Mouse (Mus musculus): Measurements from ENCODE around the gene Dctn5. TPM values are rescaled to one million over a fixed set of nuclear protein-coding genes. Genes with fewer than 3 reads are reported as not detected.
A peak's percentile ranks its signal among the peaks of the same experiment; 100 is the strongest.

Dctn5 gene
- polyA plus RNA-seq, 1 experiment from 2014 or later: 155 TPM

DNA sequence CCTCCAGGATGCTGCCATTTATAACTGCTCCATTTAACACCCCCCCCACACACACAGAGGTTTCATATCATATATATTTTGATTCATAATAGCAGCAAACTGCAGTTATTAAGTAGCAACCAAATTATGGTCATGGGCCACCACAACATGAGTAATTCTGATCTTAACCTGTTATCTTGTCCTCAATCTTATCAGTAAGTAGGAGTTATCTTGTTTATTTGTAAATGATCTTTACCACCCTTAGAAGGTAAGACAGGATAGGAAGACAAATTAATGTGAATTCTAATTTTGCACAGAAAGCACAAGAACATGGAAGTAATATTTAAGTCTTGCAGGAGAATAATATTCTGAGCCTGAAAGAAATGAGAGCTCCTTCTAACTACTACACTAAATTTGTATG is 1.0 kb upstream of the Dctn5 start:
- Histone ChIP-seq H3K4me1 (peaks cover 23% of the 10 kb centered on the region), H3K27ac (replicated peaks) (no peak overlapping the region), H3K4me2 (replicated peaks) (peak overlapping the region; percentile 84), H3K9me3 (no peaks in the 10 kb centered on the region), H3K4me3 (peak overlapping the region; percentile 89), H3K9ac (replicated peaks) (peak overlapping the region; percentile 88; the same call in 1 of the 2 replicates), H3K36me3 (peaks cover 32% of the 10 kb centered on the region), H3K27me3 (no peaks in the 10 kb centered on the region)
- ATAC-seq (replicated peaks): no peak

DNA sequence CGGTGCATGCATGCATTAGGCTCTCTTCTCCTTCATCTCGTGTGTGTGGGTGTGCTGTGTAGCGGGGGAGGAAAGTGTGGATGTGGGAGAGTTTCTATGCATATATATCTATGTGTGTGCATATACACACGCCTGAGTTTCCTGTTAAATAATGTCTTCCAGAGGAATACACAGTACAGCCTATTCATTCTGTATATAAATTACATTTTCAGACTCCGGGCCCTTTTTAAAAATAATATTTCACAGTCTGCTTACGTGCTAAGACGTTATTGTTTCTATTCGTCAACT is 441 bp downstream of the Dctn5 start:
- peaks cover 34% of the 10 kb centered on the region for H3K36me3 ChIP-seq
- no peaks in the 10 kb centered on the region for H3K9me3 ChIP-seq
- 18% methylated on average over 8 of the region's 8 CpGs for WGBS
- no peaks in the 10 kb centered on the region for H3K27me3 ChIP-seq
- peak overlapping the region; percentile 73 for H3K27ac ChIP-seq (replicated peaks)
- H3K9ac ChIP-seq (replicated peaks): peak overlapping the region; percentile 88
- peaks cover 23% of the 10 kb centered on the region for H3K4me1 ChIP-seq
- peak overlapping the region; percentile 66 for H3K4me2 ChIP-seq (replicated peaks)
- H3K4me3 ChIP-seq: peak overlapping the region; percentile 89
- ATAC-seq (replicated peaks): no peak; the same call in none of the 2 replicates

DNA sequence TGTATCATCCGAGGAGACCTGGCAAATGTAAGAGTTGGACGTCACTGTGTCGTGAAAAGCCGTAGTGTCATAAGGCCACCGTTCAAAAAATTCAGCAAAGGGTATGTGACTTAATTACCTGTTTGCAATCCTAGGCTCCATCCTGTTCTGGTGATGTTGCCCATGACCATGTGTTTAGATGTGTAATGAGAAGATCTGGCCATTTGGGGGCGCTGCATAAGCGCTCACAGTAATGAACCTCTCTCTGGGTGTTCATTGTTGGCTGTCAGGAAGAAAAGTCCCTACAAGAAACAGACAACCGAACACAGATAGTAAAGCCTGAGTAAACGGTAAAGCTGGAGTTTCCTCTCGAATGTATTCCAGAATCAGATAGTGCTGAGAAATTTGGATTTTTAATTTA is 2.2 kb downstream of the Dctn5 start:
- Histone ChIP-seq H3K9ac (replicated peaks) (no peak overlapping the region), H3K4me3 (no peak overlapping the region), H3K9me3 (no peaks in the 10 kb centered on the region), H3K36me3 (peaks cover 50% of the 10 kb centered on the region), H3K27me3 (no peaks in the 10 kb centered on the region), H3K4me2 (replicated peaks) (no peak overlapping the region), H3K27ac (replicated peaks) (no peak overlapping the region), H3K4me1 (peaks cover 23% of the 10 kb centered on the region)
- 74% methylated on average over 10 of the region's 10 CpGs for WGBS
- no peak for ATAC-seq (replicated peaks)

DNA sequence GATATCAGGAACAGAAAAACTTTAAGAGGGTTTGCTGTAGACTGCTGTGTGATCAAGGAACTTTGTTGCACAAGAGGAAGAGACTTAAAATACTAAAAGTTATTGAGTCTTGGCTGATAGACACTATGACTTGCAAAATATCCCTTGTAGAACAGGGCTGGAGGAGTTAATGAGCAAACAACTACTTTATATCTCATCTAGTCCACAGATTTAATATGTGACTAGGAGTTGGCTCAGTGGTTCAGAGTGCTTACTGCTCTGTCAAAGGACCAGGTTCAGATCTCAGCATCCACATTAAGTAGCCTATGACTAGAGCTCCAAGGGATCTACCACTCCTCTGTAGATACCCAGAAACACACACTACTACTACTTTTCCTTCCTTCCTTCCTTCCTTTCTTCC is 4.2 kb downstream of the Dctn5 start:
- Histone ChIP-seq H3K9me3 (no peaks in the 10 kb centered on the region), H3K36me3 (peaks cover 68% of the 10 kb centered on the region), H3K27me3 (no peaks in the 10 kb centered on the region)

DNA sequence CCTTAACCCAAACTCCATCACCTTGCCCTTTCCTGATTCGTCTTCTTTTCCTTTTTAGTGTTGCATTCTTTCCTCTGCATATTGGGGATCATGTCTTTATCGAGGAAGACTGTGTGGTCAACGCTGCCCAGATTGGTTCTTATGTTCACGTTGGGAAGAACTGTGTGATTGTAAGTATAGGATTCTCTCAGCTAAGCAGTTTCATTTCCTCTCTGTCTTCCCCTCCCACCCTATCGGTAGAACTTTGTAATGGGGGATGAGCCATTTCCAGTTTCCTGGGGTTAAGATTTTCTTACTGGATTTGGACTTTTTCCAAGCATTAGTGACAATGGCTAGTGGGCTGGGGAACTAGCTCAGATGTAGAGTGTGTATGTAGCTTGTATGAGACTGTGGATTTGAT is 5.3 kb downstream of the Dctn5 start:
- Histone ChIP-seq H3K4me1 (peaks cover 10% of the 10 kb centered on the region), H3K27ac (replicated peaks) (no peak overlapping the region), H3K36me3 (peaks cover 76% of the 10 kb centered on the region), H3K4me2 (replicated peaks) (no peak overlapping the region), H3K27me3 (no peaks in the 10 kb centered on the region), H3K9ac (replicated peaks) (no peak overlapping the region), H3K4me3 (no peak overlapping the region), H3K9me3 (no peaks in the 10 kb centered on the region)
- ATAC-seq (replicated peaks): no peak
- 91% methylated on average over 5 of the region's 5 CpGs for WGBS

More for the DNA sequence above, 4.2 kb downstream of the Dctn5 start:
- Histone ChIP-seq H3K27ac (replicated peaks) (no peak overlapping the region), H3K4me1 (peaks cover 14% of the 10 kb centered on the region), H3K4me2 (replicated peaks) (no peak overlapping the region), H3K4me3 (no peak overlapping the region), H3K9ac (replicated peaks) (no peak overlapping the region)
- no peak for ATAC-seq (replicated peaks)

DNA sequence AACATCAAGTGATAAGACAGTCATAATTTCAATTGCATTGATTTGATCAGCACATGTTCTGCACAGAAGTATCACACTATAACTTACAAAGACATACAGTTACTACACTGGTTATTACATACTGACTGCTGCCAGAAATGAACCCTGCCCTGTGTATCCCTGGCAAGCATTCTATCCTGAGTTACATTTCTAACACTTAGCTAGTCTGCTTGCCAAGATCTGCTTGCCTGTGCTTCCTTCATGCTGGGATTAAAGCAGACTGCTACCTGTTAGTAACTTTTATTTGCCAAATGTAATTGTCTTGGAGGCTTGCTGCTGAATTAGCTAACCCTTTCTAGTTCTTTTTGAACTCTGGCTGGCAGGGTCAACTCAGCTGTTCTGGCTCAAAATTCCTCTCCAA is 8.2 kb downstream of the Dctn5 start:
- Histone ChIP-seq H3K4me1 (no peaks in the 10 kb centered on the region), H3K4me3 (no peak overlapping the region), H3K27ac (replicated peaks) (no peak overlapping the region), H3K9ac (replicated peaks) (no peak overlapping the region), H3K27me3 (no peaks in the 10 kb centered on the region), H3K36me3 (peaks cover 89% of the 10 kb centered on the region), H3K4me2 (replicated peaks) (no peak overlapping the region), H3K9me3 (no peaks in the 10 kb centered on the region)
- no peak for ATAC-seq (replicated peaks)

DNA sequence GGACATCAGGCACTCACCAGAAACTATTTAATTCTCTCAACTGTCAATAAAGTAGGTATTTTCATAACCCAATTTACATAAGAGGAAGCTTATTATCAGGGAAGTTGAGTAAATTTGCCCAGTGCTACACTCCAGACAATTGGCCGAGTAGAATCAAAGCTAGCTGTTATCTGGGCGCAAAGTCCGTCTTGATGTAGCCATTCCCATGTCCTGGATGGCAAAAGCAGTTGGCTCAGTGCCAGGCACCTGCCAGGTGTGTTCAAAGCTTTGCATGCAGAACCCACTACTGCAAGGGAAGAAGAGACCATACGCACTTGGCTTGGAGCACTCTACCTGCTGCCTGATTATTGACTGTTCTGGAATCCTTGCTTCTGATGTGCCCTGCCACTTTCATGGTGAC is 19.6 kb downstream of the Dctn5 start:
- Histone ChIP-seq H3K36me3 (peaks cover 23% of the 10 kb centered on the region), H3K4me2 (replicated peaks) (no peak overlapping the region), H3K27ac (replicated peaks) (no peak overlapping the region), H3K9ac (replicated peaks) (no peak overlapping the region), H3K9me3 (no peaks in the 10 kb centered on the region), H3K4me1 (0 out of 2 replicates have a peak, but pooled peaks cover 2% of the 10 kb centered on the region), H3K27me3 (no peaks in the 10 kb centered on the region), H3K4me3 (no peak overlapping the region)
- ATAC-seq (replicated peaks): no peak
- 87% methylated on average over 4 of the region's 4 CpGs for WGBS

DNA sequence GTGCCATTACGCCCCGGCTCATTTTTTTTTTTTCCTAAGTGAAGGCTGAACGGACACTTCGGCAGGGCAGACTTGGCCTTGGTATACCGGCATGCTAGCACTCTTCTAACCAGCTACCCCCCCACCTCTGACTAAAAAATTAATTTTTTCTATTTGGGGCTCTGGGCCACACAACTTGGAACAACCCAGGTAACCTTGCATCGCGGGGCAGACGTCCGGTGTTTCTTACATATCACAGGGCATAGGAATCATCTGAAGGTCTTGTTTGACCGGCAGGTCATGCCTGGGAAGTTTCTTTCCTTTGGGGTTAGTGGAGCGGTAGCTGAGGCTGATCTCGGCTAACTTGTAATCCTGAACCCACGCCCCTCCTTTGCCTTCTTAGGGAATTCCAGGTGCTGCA is 25.6 kb downstream of the Dctn5 start:
- Histone ChIP-seq H3K36me3 (no peaks in the 10 kb centered on the region), H3K27me3 (no peaks in the 10 kb centered on the region), H3K4me3 (peak overlapping the region; percentile 74), H3K9ac (replicated peaks) (peak overlapping the region; percentile 53), H3K27ac (replicated peaks) (peak overlapping the region; percentile 77), H3K9me3 (no peaks in the 10 kb centered on the region), H3K4me1 (peaks cover 43% of the 10 kb centered on the region), H3K4me2 (replicated peaks) (peak overlapping the region; percentile 81)
- ATAC-seq (replicated peaks): no peak; the same call in 1 of the 2 replicates
- WGBS: 5% methylated on average over 13 of the region's 13 CpGs

DNA sequence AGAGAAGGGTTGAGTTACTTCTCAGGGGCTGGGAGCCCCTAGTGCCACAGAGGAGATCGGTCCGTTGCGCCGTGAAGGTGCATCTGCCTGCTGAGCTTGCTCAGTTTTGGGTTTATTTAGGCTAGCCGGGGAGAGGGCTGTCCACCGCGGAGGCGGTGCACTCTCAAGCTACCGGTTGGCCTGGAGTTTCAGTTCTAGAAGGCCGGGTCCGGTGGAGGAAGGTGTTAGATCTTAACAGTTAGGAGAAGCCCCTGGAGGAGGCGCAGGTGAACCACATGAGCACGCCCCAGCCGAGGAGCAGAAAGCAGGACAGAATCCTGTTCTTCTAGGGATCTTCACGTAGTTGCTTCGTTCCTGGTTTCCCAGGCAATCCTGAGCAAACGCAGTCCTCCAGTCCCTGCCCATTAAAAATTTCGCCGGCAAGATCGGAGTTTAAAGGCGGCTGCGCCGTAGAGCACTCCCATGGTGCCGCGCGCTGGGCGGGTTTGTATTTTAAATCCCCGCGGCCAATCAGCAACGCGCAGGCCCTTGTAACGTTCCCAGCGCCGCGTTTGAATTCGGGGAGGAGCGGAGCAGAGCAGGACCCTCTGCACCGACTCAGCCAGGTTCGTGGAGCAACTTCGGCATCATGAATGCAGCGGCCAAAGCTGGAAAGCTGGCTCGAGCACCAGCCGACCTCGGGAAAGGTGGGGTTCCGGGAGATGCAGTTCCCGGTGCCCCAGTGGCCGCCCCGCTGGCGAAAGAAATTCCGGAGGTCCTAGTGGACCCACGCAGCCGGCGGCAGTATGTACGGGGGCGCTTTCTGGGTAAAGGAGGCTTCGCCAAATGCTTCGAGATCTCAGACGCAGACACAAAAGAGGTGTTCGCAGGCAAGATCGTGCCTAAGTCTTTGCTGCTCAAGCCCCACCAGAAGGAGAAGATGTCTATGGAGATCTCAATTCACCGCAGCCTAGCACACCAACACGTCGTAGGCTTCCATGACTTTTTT is 26.4 kb downstream of the Dctn5 start, which contains the start of gene Plk1:
Gene Plk1, plus strand, starts transcription at position 525 of the 988 bp plus-strand sequence.
- Histone ChIP-seq H3K27ac (replicated peaks) (peak within 1 kb of the TSS; percentile 77), H3K9me3 (no peaks in the 10 kb centered on the region), H3K4me3 (peak within 1 kb of the TSS; percentile 74), H3K27me3 (no peaks in the 10 kb centered on the region), H3K4me1 (peaks cover 43% of the 10 kb centered on the region), H3K36me3 (peaks cover 3% of the 10 kb centered on the region), H3K9ac (replicated peaks) (peak within 1 kb of the TSS; percentile 53), H3K4me2 (replicated peaks) (peak within 1 kb of the TSS; percentile 81)
- under 1% methylated on average over 63 of the region's 63 CpGs for WGBS
- ATAC-seq (replicated peaks): peak; percentile 96

DNA sequence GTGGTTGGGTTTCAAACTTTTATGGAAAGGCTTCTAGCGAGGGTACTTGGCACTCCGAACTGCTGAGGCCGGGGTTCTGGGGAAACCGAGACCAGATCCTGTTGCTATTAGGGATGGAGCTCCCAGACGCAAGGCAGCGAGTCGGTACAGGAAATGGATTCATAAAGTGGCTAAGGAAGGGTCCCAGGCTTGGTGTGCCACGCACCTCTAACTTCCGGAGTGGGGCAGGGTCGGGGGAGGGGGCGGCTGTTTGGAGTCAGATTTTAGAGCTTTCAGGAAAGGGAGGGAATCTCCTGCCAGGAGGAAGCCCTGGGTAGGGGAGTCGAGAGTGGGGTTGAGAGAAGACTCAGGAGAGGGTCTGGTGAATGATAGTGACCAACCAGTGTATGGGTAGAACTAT is 27.2 kb downstream of the Dctn5 start:
- H3K27ac ChIP-seq (replicated peaks): no peak overlapping the region
- peak overlapping the region; percentile 47 for H3K9ac ChIP-seq (replicated peaks)
- no peak for ATAC-seq (replicated peaks)
- no peaks in the 10 kb centered on the region for H3K27me3 ChIP-seq
- H3K36me3 ChIP-seq: peaks cover 6% of the 10 kb centered on the region
- H3K4me3 ChIP-seq: peak overlapping the region; percentile 74
- WGBS: under 1% methylated on average over 12 of the region's 12 CpGs
- H3K9me3 ChIP-seq: no peaks in the 10 kb centered on the region
- H3K4me1 ChIP-seq: peaks cover 43% of the 10 kb centered on the region
- peak overlapping the region; percentile 81 for H3K4me2 ChIP-seq (replicated peaks)

DNA sequence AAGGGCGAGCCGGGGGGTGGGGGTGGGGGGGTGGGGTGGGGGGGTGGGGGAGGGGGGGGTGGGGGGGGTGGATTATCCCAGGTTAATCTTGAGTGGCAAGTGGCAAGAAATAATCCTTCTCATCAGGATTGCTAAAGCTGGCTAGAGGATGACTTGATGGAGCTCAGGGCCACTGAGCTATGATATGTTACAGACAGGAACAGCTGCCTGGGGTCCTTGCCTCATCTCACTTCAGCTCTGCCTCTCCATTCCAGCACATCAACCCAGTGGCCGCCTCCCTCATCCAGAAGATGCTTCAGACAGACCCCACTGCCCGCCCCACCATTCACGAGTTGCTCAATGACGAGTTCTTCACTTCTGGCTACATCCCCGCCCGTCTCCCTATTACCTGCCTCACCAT is 30.9 kb downstream of the Dctn5 start:
- 90% methylated on average over 8 of the region's 8 CpGs for WGBS
- no peaks in the 10 kb centered on the region for H3K9me3 ChIP-seq
- no peak overlapping the region for H3K9ac ChIP-seq (replicated peaks)
- H3K27ac ChIP-seq (replicated peaks): no peak overlapping the region
- no peak overlapping the region for H3K4me3 ChIP-seq
- H3K4me1 ChIP-seq: peaks cover 28% of the 10 kb centered on the region
- no peak for ATAC-seq (replicated peaks)
- H3K36me3 ChIP-seq: peaks cover 27% of the 10 kb centered on the region
- H3K27me3 ChIP-seq: no peaks in the 10 kb centered on the region
- H3K4me2 ChIP-seq (replicated peaks): no peak overlapping the region

DNA sequence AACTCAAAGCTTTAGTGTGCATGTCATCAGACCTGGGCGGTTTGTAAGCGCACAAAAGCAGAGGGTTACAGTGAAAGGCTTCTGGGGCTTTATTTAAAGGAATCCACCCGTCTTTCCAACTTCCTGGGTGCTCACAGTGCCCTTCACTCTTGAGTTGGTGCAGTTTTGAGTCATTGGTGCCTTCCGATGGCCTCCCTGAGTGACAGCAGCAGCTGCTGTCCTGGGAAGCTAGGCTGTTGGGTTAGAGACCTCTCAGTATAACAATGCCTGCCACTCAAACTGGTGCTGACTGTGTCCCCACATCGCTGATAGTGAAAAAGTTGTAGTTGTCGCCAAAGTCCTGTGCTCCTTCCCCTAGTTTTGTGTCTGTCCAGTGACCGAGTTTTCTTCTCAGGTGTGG is 34.4 kb downstream of the Dctn5 start:
- Histone ChIP-seq H3K27ac (replicated peaks) (no peak overlapping the region), H3K4me3 (no peak overlapping the region), H3K9ac (replicated peaks) (no peak overlapping the region), H3K4me1 (no peaks in the 10 kb centered on the region), H3K27me3 (no peaks in the 10 kb centered on the region), H3K36me3 (peaks cover 35% of the 10 kb centered on the region), H3K4me2 (replicated peaks) (no peak overlapping the region), H3K9me3 (no peaks in the 10 kb centered on the region)
- 88% methylated on average over 7 of the region's 7 CpGs for WGBS
- ATAC-seq (replicated peaks): no peak

DNA sequence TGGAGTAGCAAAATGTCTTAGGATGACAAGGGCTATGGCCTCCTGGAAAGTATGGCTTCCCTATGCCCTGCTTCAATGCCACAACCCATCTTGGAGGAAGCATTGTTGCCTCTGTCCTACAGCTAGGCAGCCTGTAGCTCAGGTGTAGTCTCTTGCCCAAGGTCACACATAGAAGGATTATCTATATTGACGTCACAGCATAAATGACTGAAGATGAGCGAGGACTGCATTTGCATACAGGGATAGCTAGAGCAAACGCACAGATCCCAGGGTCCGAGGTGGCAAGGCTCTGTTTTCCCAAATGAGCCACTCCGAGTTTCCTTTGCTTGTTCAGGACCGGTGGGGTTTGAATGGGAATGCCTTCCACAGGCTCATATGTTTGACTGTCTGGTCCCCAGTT is 37.9 kb downstream of the Dctn5 start:
- H3K27me3 ChIP-seq: no peaks in the 10 kb centered on the region
- no peak overlapping the region for H3K4me2 ChIP-seq (replicated peaks)
- H3K4me3 ChIP-seq: no peak overlapping the region
- no peaks in the 10 kb centered on the region for H3K4me1 ChIP-seq
- H3K27ac ChIP-seq (replicated peaks): no peak overlapping the region
- H3K36me3 ChIP-seq: peaks cover 26% of the 10 kb centered on the region
- WGBS: 88% methylated on average over 6 of the region's 6 CpGs
- no peaks in the 10 kb centered on the region for H3K9me3 ChIP-seq
- no peak overlapping the region for H3K9ac ChIP-seq (replicated peaks)
- no peak for ATAC-seq (replicated peaks)

Measured in forebrain, embryonic 15.5 days (tissue).